Mouse (Mus musculus) heart, embryonic 14.5 days (tissue): ENCODE results near the gene Krt81. TPM values are rescaled to one million over a fixed set of nuclear protein-coding genes. Genes with fewer than 3 reads are reported as not detected.

ENCODE experiments used
- ATAC-seq: fragments of 200-750 bp; cut with Nextera tagmentation; 2 replicates; pipeline ENCODE4 v1.8.0; 2017; ENCODE audit warnings: low read depth, moderate TSS enrichment; ENCODE audit not compliant: insufficient number of reproducible peaks, insufficient read depth, low FRiP score
- H3K27ac ChIP-seq, 2 experiments: fragments of 200-500 bp in 1 of 2; fragments of 300-500 bp in 1 of 2; sonication (generic) in 1 of 2; replicated peaks in 1 of 2; 2 replicates each; pipeline ENCODE4 v1.5.1; 2012 to 2014; ENCODE audit warnings: low read depth in 2 of 2, low read length in 2 of 2, control low read depth in 1 of 2, mild to moderate bottlenecking in 1 of 2, mixed read lengths in 1 of 2; ENCODE audit not compliant: control insufficient read depth in 1 of 2, insufficient read depth in 1 of 2
- H3K27me3 ChIP-seq: fragments of 300-500 bp; sonication (generic); 2 replicates; pipeline ENCODE4 v1.6.1; 2014; ENCODE audit warnings: mild to moderate bottlenecking, low read length, control low read depth; ENCODE audit not compliant: control insufficient read depth, insufficient read depth
- H3K36me3 ChIP-seq: fragments of 300-500 bp; sonication (generic); 2 replicates; pipeline ENCODE4 v1.6.1; 2014; ENCODE audit warnings: mild to moderate bottlenecking, control low read depth, low read length, mixed read lengths; ENCODE audit not compliant: control insufficient read depth, insufficient read depth
- H3K4me1 ChIP-seq, 2 experiments: fragments of 200-500 bp in 1 of 2; fragments of 300-500 bp in 1 of 2; sonication (generic) in 1 of 2; 2 replicates each; pipeline ENCODE4 v1.6.1; 2012 to 2014; ENCODE audit warnings: low read length in 2 of 2, control low read depth in 1 of 2, mixed read lengths in 1 of 2; ENCODE audit not compliant: control insufficient read depth in 2 of 2, insufficient read depth in 2 of 2
- H3K4me2 ChIP-seq: fragments of 300-500 bp; sonication (generic); 2 replicates; pipeline ENCODE4 v1.6.1; 2014; ENCODE audit warnings: mild to moderate bottlenecking, low read length
- H3K4me3 ChIP-seq, 2 experiments: fragments of 200-500 bp in 1 of 2; fragments of 300-500 bp in 1 of 2; sonication (generic) in 1 of 2; 2 replicates each; pipeline ENCODE4 v1.5.1; 2012 to 2014; ENCODE audit warnings: low read length in 2 of 2, mild to moderate bottlenecking in 2 of 2, control low read depth in 1 of 2, low read depth in 1 of 2, moderate library complexity in 1 of 2; ENCODE audit not compliant: control insufficient read depth in 1 of 2, insufficient read depth in 1 of 2
- H3K9ac ChIP-seq: fragments of 300-500 bp; sonication (generic); 2 replicates; pipeline ENCODE4 v1.6.1; 2014; ENCODE audit warnings: mild to moderate bottlenecking, low read length
- H3K9me3 ChIP-seq: fragments of 300-500 bp; sonication (generic); 2 replicates; pipeline ENCODE4 v1.6.1; 2016; ENCODE audit warnings: low read length, control low read depth; ENCODE audit not compliant: control insufficient read depth
- WGBS: fragments of 180-500 bp; shearing (Covaris S2); extraction: QIAGEN DNeasy Blood & Tissue Kit; methylation state at CpG from one replicate; pipeline ENCODE4 v1.1.7; 2014; 5-methylcytosine and 5-hydroxymethylcytosine counted together
- polyA plus RNA-seq: library from polyadenylated mRNA; unstranded; fragments of >200 nt; fragmentation: Nextera tagmentation; extraction: Ambion mirVana; gene quantifications from 2 replicates; pipeline ENCODE4 v1.2.1, GENCODE M21; 2014

Krt81 gene
- polyA plus RNA-seq, 1 experiment from 2014 or later: not detected

GRCm38 (mm10) chr15:101492718-101493117, 29.2 kb upstream of the Krt81 start:
- Histone ChIP-seq H3K4me3 (no peak overlapping the region), H3K9ac (no peak overlapping the region), H3K4me2 (no peak overlapping the region), H3K27ac (no peak overlapping the region), H3K27me3 (no peaks in the 10 kb centered on the region), H3K4me1 (peaks cover 6 to 7% of the 10 kb centered on the region in 2 experiments), H3K9me3 (no peaks in the 10 kb centered on the region), H3K36me3 (no peaks in the 10 kb centered on the region)
- 17% methylated on average over 8 of the region's 8 CpGs for WGBS
- ATAC-seq: no peak

GRCm38 (mm10) chr15:101491431-101491830, 27.9 kb upstream of the Krt81 start, which contains the start of gene Krt83:
TSS of gene Krt83 (minus strand) at chr15:101491512.
- 88% methylated on average over 6 of the region's 6 CpGs for WGBS
- H3K4me1 ChIP-seq: peaks cover 6 to 7% of the 10 kb centered on the region in 2 experiments
- no peaks in the 10 kb centered on the region for H3K36me3 ChIP-seq
- no peak within 1 kb of the TSS for H3K4me3 ChIP-seq
- no peak within 1 kb of the TSS for H3K4me2 ChIP-seq
- H3K27me3 ChIP-seq: no peaks in the 10 kb centered on the region
- H3K9ac ChIP-seq: no peak within 1 kb of the TSS
- H3K27ac ChIP-seq: no peak within 1 kb of the TSS
- no peaks in the 10 kb centered on the region for H3K9me3 ChIP-seq
- no peak for ATAC-seq

GRCm38 (mm10) chr15:101485911-101486635, 22.5 kb upstream of the Krt81 start:
- no peak overlapping the region for H3K4me3 ChIP-seq
- ATAC-seq: no peak
- no peaks in the 10 kb centered on the region for H3K36me3 ChIP-seq
- WGBS: 74% methylated on average over 11 of the region's 11 CpGs
- no peak overlapping the region for H3K4me2 ChIP-seq
- no peak overlapping the region for H3K27ac ChIP-seq
- no peaks in the 10 kb centered on the region for H3K9me3 ChIP-seq
- H3K9ac ChIP-seq: no peak overlapping the region
- H3K4me1 ChIP-seq: 0 out of 4 replicates have a peak, but pooled peaks cover 0 to 2% of the 10 kb centered on the region in 2 experiments
- H3K27me3 ChIP-seq: no peaks in the 10 kb centered on the region

GRCm38 (mm10) chr15:101484939-101485338, 21.4 kb upstream of the Krt81 start:
- WGBS: 78% methylated on average over 1 of the region's 1 CpGs
- Histone ChIP-seq H3K4me3 (no peak overlapping the region), H3K9me3 (no peaks in the 10 kb centered on the region), H3K27ac (no peak overlapping the region), H3K4me2 (no peak overlapping the region), H3K36me3 (no peaks in the 10 kb centered on the region), H3K4me1 (0 out of 4 replicates have a peak, but pooled peaks cover 0 to 2% of the 10 kb centered on the region in 2 experiments), H3K9ac (no peak overlapping the region), H3K27me3 (peaks cover 3% of the 10 kb centered on the region)
- no peak for ATAC-seq

- WGBS: 45% methylated on average over 1 of the region's 1 CpGs
- no peak for ATAC-seq
- H3K27me3 ChIP-seq: peaks cover 16% of the 10 kb centered on the region
These were observed 20.1 kb upstream of the Krt81 start for GRCm38 (mm10) chr15:101483646-101484045.

GRCm38 (mm10) chr15:101482056-101482455, 18.5 kb upstream of the Krt81 start:
- Histone ChIP-seq H3K4me1 (peaks cover 9% of the 10 kb centered on the region in 2 experiments; a peak in 2 of 4 replicates), H3K4me3 (no peak overlapping the region), H3K36me3 (no peaks in the 10 kb centered on the region), H3K9ac (no peak overlapping the region), H3K27ac (no peak overlapping the region), H3K4me2 (no peak overlapping the region), H3K27me3 (peaks cover 26% of the 10 kb centered on the region), H3K9me3 (no peaks in the 10 kb centered on the region)
- no peak for ATAC-seq
- 34% methylated on average over 4 of the region's 4 CpGs for WGBS

More at GRCm38 (mm10) chr15:101483646-101484045, 20.1 kb upstream of the Krt81 start:
- Histone ChIP-seq H3K9me3 (no peaks in the 10 kb centered on the region), H3K36me3 (no peaks in the 10 kb centered on the region), H3K4me2 (no peak overlapping the region), H3K4me3 (no peak overlapping the region), H3K27ac (no peak overlapping the region), H3K4me1 (peaks cover 9% of the 10 kb centered on the region in 2 experiments; a peak in 2 of 4 replicates), H3K9ac (no peak overlapping the region)

- no peak overlapping the region for H3K27ac ChIP-seq
- 34% methylated on average over 11 of the region's 11 CpGs for WGBS
- ATAC-seq: no peak
- H3K4me2 ChIP-seq: peak overlapping the region; percentile 62
- no peaks in the 10 kb centered on the region for H3K9me3 ChIP-seq
- peaks cover 26% of the 10 kb centered on the region for H3K27me3 ChIP-seq
- H3K4me1 ChIP-seq: peaks cover 7 to 9% of the 10 kb centered on the region in 2 experiments; a peak in 2 of 4 replicates
- no peaks in the 10 kb centered on the region for H3K36me3 ChIP-seq
- H3K4me3 ChIP-seq: peak overlapping the region in 1 of 2 experiments; percentile 26; a peak in 2 of 4 replicates
- H3K9ac ChIP-seq: no peak overlapping the region
These were observed 16.1 kb upstream of the Krt81 start for GRCm38 (mm10) chr15:101479666-101480060.
